Mouse (Mus musculus) intestine, embryonic 16.5 days (tissue): ENCODE measurements around the gene Castor1. TPM values are rescaled to one million over a fixed set of nuclear protein-coding genes. Genes with fewer than 3 reads are reported as not detected.

ENCODE experiments used
- ATAC-seq: fragments of 200-750 bp; cut with Nextera tagmentation; 2 replicates; pipeline ENCODE4 v1.8.0; 2017; ENCODE audit warnings: moderate TSS enrichment, moderate library complexity
- H3K27ac ChIP-seq: fragments of 300-500 bp; sonication (generic); 2 replicates; pipeline ENCODE4 v1.5.1; 2014; ENCODE audit warnings: mild to moderate bottlenecking, low read length
- H3K27me3 ChIP-seq: fragments of 300-500 bp; sonication (generic); replicated peaks from 2 replicates; pipeline ENCODE4 v1.6.1; 2014; ENCODE audit warnings: low read length, control low read depth, mixed read lengths; ENCODE audit not compliant: control insufficient read depth, insufficient read depth
- H3K36me3 ChIP-seq: fragments of 300-500 bp; sonication (generic); 2 replicates; pipeline ENCODE4 v1.6.1; 2014; ENCODE audit warnings: low read length, control low read depth; ENCODE audit not compliant: control insufficient read depth, insufficient read depth
- H3K4me1 ChIP-seq: fragments of 300-500 bp; sonication (generic); 2 replicates; pipeline ENCODE4 v1.6.1; 2014; ENCODE audit warnings: low read length, control low read depth, mixed read lengths; ENCODE audit not compliant: control insufficient read depth, insufficient read depth
- H3K4me2 ChIP-seq: fragments of 300-500 bp; sonication (generic); 2 replicates; pipeline ENCODE4 v1.6.1; 2014; ENCODE audit warnings: low read depth, low read length, control low read depth
- H3K4me3 ChIP-seq: fragments of 300-500 bp; sonication (generic); 2 replicates; pipeline ENCODE4 v1.5.1; 2014; ENCODE audit warnings: mild to moderate bottlenecking, low read length
- H3K9ac ChIP-seq: fragments of 300-500 bp; sonication (generic); 2 replicates; pipeline ENCODE4 v1.6.1; 2014; ENCODE audit warnings: low read depth, low read length
- H3K9me3 ChIP-seq: fragments of 300-500 bp; sonication (generic); 2 replicates; pipeline ENCODE4 v1.6.1; 2016; ENCODE audit warnings: low read length, control low read depth; ENCODE audit not compliant: control insufficient read depth
- WGBS: fragments of 180-500 bp; shearing (Covaris S2); extraction: QIAGEN DNeasy Blood & Tissue Kit; methylation state at CpG from one replicate; pipeline ENCODE4 v1.1.7; 2014; 5-methylcytosine and 5-hydroxymethylcytosine counted together
- polyA plus RNA-seq: library from polyadenylated mRNA; unstranded; fragments of >200 nt; fragmentation: Nextera tagmentation; extraction: Ambion mirVana; gene quantifications from 2 replicates; pipeline ENCODE4 v1.2.1, GENCODE M21; 2015

The Castor1 gene
- polyA plus RNA-seq, 1 experiment from 2014 or later: 5.9 TPM

DNA sequence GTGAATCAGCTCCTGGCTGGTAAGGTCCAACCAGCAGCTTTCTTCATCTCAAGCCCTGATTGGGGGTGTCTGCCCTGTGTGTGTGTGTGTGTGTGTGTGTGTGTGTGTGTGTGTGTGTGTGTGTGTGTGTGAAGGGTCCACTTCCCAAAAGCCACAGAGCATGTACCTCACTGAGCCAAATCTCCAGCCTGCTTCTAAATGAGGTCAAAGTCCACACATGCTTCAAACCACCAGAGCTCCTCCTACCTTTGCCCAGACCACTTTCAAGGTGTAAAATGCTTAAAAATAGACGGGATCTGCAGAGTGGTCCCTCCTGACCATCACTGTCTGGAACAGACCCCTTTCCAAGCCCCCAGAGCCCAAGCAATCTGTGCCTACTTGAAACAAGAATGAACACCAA lies 45.3 kb downstream of the Castor1 start:
- Histone ChIP-seq H3K27ac (peak overlapping the region; percentile 61; the same call in 1 of the 2 replicates), H3K36me3 (no peaks in the 10 kb centered on the region), H3K9me3 (no peaks in the 10 kb centered on the region), H3K4me1 (peaks cover 62% of the 10 kb centered on the region), H3K4me3 (no peak overlapping the region), H3K4me2 (no peak overlapping the region), H3K27me3 (peaks cover 7% of the 10 kb centered on the region), H3K9ac (0 out of 2 replicates have a peak overlapping the region, but pooled peaks have one; percentile 40)
- ATAC-seq: no peak
- 11% methylated on average over 1 of the region's 1 CpGs for WGBS

- Histone ChIP-seq H3K9me3 (no peaks in the 10 kb centered on the region), H3K9ac (no peak overlapping the region), H3K4me3 (no peak overlapping the region), H3K27ac (peak overlapping the region; percentile 61), H3K4me2 (no peak overlapping the region), H3K4me1 (peaks cover 60% of the 10 kb centered on the region), H3K36me3 (no peaks in the 10 kb centered on the region), H3K27me3 (peaks cover 9% of the 10 kb centered on the region)
- WGBS: 43% methylated on average over 7 of the region's 7 CpGs
- no peak for ATAC-seq
Observed at GRCm38 (mm10) chr11:4264066-4264465, 46.0 kb downstream of the Castor1 start.

- H3K27ac ChIP-seq: peak overlapping the region; percentile 71
- no peaks in the 10 kb centered on the region for H3K36me3 ChIP-seq
- H3K9me3 ChIP-seq: no peaks in the 10 kb centered on the region
- peaks cover 39% of the 10 kb centered on the region for H3K4me1 ChIP-seq
- ATAC-seq: peak; percentile 69
- H3K4me3 ChIP-seq: peak overlapping the region; percentile 66
- peak overlapping the region; percentile 75 for H3K9ac ChIP-seq
- peak overlapping the region; percentile 89 for H3K4me2 ChIP-seq
- H3K27me3 ChIP-seq: peaks cover 11% of the 10 kb centered on the region
- WGBS: under 1% methylated on average over 59 of the region's 61 CpGs
Observed at GRCm38 (mm10) chr11:4266271-4267201, 48.5 kb downstream of the Castor1 start.

DNA sequence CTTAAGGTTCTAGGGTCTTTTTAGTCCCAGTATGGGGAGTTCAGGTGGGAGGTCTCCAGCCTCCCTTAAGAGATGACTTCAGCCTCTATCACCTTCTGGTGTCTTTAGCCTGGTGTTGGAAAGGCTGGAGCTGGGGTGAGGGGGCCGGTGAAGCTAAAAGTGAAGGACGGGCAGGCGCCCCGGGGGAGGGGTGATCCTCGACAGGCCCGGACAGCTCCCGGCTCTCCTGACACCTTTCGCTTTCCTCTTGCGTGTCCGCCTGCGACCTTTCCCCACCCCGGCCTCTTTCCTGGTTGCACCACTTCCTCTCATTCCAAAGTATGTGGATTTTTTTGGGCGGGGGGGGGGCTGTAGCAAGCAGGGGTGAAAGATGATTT lies 49.2 kb downstream of the Castor1 start:
- Histone ChIP-seq H3K27me3 (peaks cover 11% of the 10 kb centered on the region), H3K36me3 (no peaks in the 10 kb centered on the region), H3K27ac (no peak overlapping the region), H3K9me3 (no peaks in the 10 kb centered on the region), H3K4me3 (peak overlapping the region; percentile 66), H3K4me1 (peaks cover 33% of the 10 kb centered on the region), H3K9ac (peak overlapping the region; percentile 75), H3K4me2 (peak overlapping the region; percentile 89)
- WGBS: 6% methylated on average over 13 of the region's 13 CpGs
- no peak for ATAC-seq

DNA sequence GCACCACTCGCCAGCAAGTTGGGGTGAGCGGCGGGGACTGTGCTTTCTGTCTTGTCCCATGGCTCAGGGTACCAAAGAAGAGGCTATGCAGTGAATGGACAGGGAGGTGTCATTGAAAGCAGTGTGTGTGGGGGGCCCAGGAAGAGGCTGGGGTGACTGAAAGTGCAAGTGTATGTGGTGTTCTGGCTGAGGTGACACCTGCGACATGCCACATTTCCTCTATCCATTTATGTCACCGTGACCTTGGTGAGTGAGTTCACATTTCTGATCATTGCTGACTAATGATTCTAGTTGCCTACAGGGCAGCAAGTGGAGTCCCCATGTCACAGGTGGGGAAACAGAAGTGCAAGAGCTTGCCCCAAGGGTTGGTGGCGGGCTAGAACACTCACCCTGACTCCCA lies 50.5 kb downstream of the Castor1 start:
- no peaks in the 10 kb centered on the region for H3K9me3 ChIP-seq
- peaks cover 23% of the 10 kb centered on the region for H3K4me1 ChIP-seq
- WGBS: 86% methylated on average over 6 of the region's 6 CpGs
- H3K36me3 ChIP-seq: no peaks in the 10 kb centered on the region
- no peak for ATAC-seq
- H3K4me3 ChIP-seq: no peak overlapping the region
- H3K27me3 ChIP-seq: peaks cover 11% of the 10 kb centered on the region
- H3K27ac ChIP-seq: no peak overlapping the region
- no peak overlapping the region for H3K4me2 ChIP-seq
- H3K9ac ChIP-seq: no peak overlapping the region

GRCm38 (mm10) chr11:4270744-4271459 lies 52.9 kb downstream of the Castor1 start:
- peak overlapping the region; percentile 21; the same call in 1 of the 2 replicates for H3K27ac ChIP-seq
- no peak overlapping the region for H3K4me2 ChIP-seq
- H3K9ac ChIP-seq: 0 out of 2 replicates have a peak overlapping the region, but pooled peaks have one; percentile 31
- peaks cover 11% of the 10 kb centered on the region for H3K27me3 ChIP-seq
- H3K36me3 ChIP-seq: no peaks in the 10 kb centered on the region
- 33% methylated on average over 19 of the region's 20 CpGs for WGBS
- H3K9me3 ChIP-seq: no peaks in the 10 kb centered on the region
- ATAC-seq: no peak
- peaks cover 8% of the 10 kb centered on the region for H3K4me1 ChIP-seq
- no peak overlapping the region for H3K4me3 ChIP-seq

GRCm38 (mm10) chr11:4271544-4271943 lies 53.5 kb downstream of the Castor1 start:
- no peak overlapping the region for H3K9ac ChIP-seq
- no peak overlapping the region for H3K4me3 ChIP-seq
- peaks cover 11% of the 10 kb centered on the region for H3K27me3 ChIP-seq
- no peaks in the 10 kb centered on the region for H3K36me3 ChIP-seq
- H3K4me1 ChIP-seq: peaks cover 7% of the 10 kb centered on the region
- no peak overlapping the region for H3K27ac ChIP-seq
- no peak overlapping the region for H3K4me2 ChIP-seq
- 76% methylated on average over 11 of the region's 11 CpGs for WGBS
- ATAC-seq: no peak
- no peaks in the 10 kb centered on the region for H3K9me3 ChIP-seq

Other genes starting within 250 kb of the Castor1 start
- gene 4930556J24Rik, start 241.4 kb upstream of the Castor1 start, polyA plus RNA-seq: 0.11 TPM in 1 of 2 replicates, not detected in the other
- 20.1 and 33.3 TPM in 2 replicates for gene Gal3st1, start 234.6 kb upstream of the Castor1 start, polyA plus RNA-seq
- gene Sec14l4, start 186.8 kb upstream of the Castor1 start, polyA plus RNA-seq: 0.47 and 0.56 TPM in 2 replicates
- not detected in 2 replicates for gene Sec14l3, start 153.4 kb upstream of the Castor1 start, polyA plus RNA-seq
- gene Mtfp1, start 122.8 kb upstream of the Castor1 start, polyA plus RNA-seq: 38.1 and 41.6 TPM in 2 replicates
- gene Sec14l2, start 94.8 kb upstream of the Castor1 start, polyA plus RNA-seq: 1.7 and 2.9 TPM in 2 replicates
- gene Rnf215, start 83.0 kb upstream of the Castor1 start, polyA plus RNA-seq: 17.3 and 19.2 TPM in 2 replicates
- 3.0 TPM in 2 replicates for gene Ccdc157, start 57.9 kb upstream of the Castor1 start, polyA plus RNA-seq
- 40.4 and 41.8 TPM in 2 replicates for gene Sf3a1, start 57.9 kb upstream of the Castor1 start, polyA plus RNA-seq
- 34.0 and 37.2 TPM in 2 replicates for gene Tbc1d10a, start 31.4 kb upstream of the Castor1 start, polyA plus RNA-seq
- gene Osm, start 18.2 kb downstream of the Castor1 start, polyA plus RNA-seq: 0.07 and 0.12 TPM in 2 replicates
- gene Lif, start 39.3 kb downstream of the Castor1 start, polyA plus RNA-seq: 0.95 and 0.98 TPM in 2 replicates
- gene Hormad2, start 222.9 kb downstream of the Castor1 start, polyA plus RNA-seq: 0.22 and 0.35 TPM in 2 replicates